Mouse (Mus musculus) olfactory bulb, adult 2 months (tissue): Measurements from ENCODE around the gene Sox2.

Experiments used
- CTCF ChIP-seq: fragments of 200-500 bp; IDR thresholded peaks from 2 replicates; pipeline ENCODE4 v1.5.1; 2012; ENCODE audit warnings: low read depth, mild to moderate bottlenecking, low read length, moderate library complexity; ENCODE audit not compliant: insufficient read depth
- POLR2A ChIP-seq: fragments of 200-500 bp; IDR thresholded peaks from 2 replicates; pipeline ENCODE4 v1.6.1; 2012; ENCODE audit warnings: mild to moderate bottlenecking, low read depth, low read length, moderate library complexity; ENCODE audit not compliant: insufficient read depth

GRCm38 (mm10) chr3:34652616-34653015 lies 2.4 kb downstream of the Sox2 start:
- no peak for TF ChIP-seq CTCF
- no peak for TF ChIP-seq POLR2A
